Mouse (Mus musculus): ENCODE results near the gene Galk2. TPM values are rescaled to one million over a fixed set of nuclear protein-coding genes. Genes with fewer than 3 reads are reported as not detected.

The Galk2 gene
- polyA plus RNA-seq, 1 experiment from 2014 or later = 43.6 TPM

Other genes starting within 250 kb of the Galk2 start
- 6.3 and 6.6 TPM in 2 replicates for gene Cep152, start 234.0 kb upstream of the Galk2 start, polyA plus RNA-seq (2015; fragmentation: Nextera tagmentation; extraction: Ambion mirVana)
- gene Eid1, start 186.0 kb upstream of the Galk2 start, polyA plus RNA-seq (2015; fragmentation: Nextera tagmentation; extraction: Ambion mirVana) = 145 and 190 TPM in 2 replicates
- 1.8 TPM in 2 replicates for gene Shc4, start 135.0 kb upstream of the Galk2 start, polyA plus RNA-seq (2015; fragmentation: Nextera tagmentation; extraction: Ambion mirVana)
- 18.1 and 19.9 TPM in 2 replicates for gene Secisbp2l, start 76.2 kb upstream of the Galk2 start, polyA plus RNA-seq (2015; fragmentation: Nextera tagmentation; extraction: Ambion mirVana)
- gene Cops2, start within 50 bp of the Galk2 start, polyA plus RNA-seq (2015; fragmentation: Nextera tagmentation; extraction: Ambion mirVana) = 74.7 and 75.6 TPM in 2 replicates
- 18.1 and 19.5 TPM in 2 replicates for gene Fgf7, start 175.5 kb downstream of the Galk2 start, polyA plus RNA-seq (2015; fragmentation: Nextera tagmentation; extraction: Ambion mirVana)